Mouse (Mus musculus) ovary, postnatal 14 days (tissue): ENCODE measurements around the gene Caprin2.
"Not testable (repeated sequence)": the region's sequence is repeated elsewhere in the genome, so short reads cannot be mapped to it uniquely, and the experiment has no call there.

ENCODE experiments used
- DNase-seq: peaks from one replicate; pipeline ENCODE4 v3.0.0; 2022; ENCODE audit warnings: low spot score

Gene Caprin2

GRCm38 (mm10) chr6:148895773-148896506, at the start of gene Caprin2:
Caprin2 (minus strand) TSS chr6:148896237.
- DNase-seq: peak; percentile 94

GRCm38 (mm10) chr6:148944767-148945508, 48.9 kb upstream of the Caprin2 start:
- peak; percentile 47 for DNase-seq

GRCm38 (mm10) chr6:148944344-148944766, 48.3 kb upstream of the Caprin2 start:
- DNase-seq: no peak

GRCm38 (mm10) chr6:148943695-148944094, 47.7 kb upstream of the Caprin2 start:
- DNase-seq: no peak

GRCm38 (mm10) chr6:148942406-148942805, 46.4 kb upstream of the Caprin2 start:
- no peak for DNase-seq

DNA sequence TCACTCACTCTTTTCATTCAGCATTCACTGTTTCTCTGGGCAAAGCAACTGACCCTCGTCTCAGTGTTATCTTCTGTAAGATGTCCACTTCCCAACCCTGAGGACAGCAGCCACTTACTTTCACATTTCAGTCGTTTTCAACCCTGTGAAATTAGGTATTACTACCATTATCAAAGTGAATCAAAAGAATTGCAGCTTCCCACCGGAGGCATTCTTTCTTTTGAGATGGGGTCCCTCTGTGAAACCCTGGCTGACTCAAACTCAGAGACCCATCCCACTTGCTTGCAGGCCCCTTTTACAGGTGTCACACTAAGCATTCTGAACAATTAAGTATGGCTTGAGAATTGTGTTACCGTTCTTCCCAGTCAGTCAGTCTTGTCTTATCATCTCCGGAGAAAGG, 45.8 kb upstream of the Caprin2 start:
- no peak for DNase-seq

DNA sequence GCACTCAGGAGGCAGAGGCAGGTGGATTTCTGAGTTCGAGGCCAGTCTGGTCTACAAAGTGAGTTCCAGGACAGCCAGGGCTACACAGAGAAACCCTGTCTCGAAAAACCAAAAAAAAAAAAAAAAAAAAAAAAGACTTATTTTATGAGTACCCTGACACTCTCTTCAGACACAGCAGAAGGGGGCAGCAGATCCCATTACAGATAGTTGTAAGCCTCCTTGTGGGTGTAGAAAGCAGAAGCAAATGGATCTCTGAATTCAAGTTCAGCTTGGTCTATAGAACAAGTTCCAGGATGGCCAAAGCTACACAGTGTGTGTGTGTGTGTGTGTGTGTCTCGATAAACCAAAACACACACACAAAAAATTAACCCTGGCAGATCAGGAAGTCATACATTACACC, 44.3 kb upstream of the Caprin2 start:
- not testable (repeated sequence) for DNase-seq

DNA sequence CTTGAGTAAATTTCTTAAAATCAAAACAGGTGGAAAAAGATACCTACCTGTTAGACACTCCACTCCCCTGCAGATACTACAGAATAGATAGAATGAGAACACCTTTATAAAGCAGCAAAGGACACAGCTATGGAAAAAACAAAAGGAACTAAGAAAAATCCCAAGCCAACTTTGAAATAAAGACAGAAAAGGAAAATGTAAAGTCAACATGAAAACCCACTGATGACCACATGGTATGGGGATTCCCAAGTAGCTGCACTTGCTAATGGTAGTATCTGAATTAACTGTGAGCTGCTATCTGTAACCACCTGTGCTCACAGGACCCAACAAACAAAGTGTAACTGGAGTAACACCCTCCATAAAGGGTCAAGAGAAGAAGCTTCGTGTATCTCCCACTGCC, 41.7 kb upstream of the Caprin2 start:
- no peak for DNase-seq

- DNase-seq: no peak
Observed at GRCm38 (mm10) chr6:148934961-148935590, 39.0 kb upstream of the Caprin2 start.

DNA sequence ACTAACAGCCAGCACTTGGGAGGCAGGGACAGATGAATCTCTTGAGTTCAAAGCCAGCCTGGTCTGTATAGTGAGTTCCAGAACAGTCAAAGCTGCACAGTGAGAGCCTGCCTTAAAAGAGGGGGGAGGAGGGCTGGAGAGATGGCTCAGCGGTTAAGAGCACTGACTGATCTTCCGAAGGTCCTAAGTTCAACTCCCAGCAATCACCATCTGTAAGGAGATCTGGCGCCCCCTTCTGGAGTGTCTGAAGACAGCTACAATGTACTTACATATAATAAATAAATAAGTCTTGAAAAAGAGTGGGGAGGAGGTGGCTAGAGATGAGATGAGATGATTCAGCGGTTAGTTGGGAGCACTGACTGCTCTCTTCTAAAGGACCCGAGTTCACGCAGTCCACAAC, 35.2 kb upstream of the Caprin2 start:
- no peak for DNase-seq

- no peak for DNase-seq
Observed at GRCm38 (mm10) chr6:148918841-148919398, 22.9 kb upstream of the Caprin2 start.

DNA sequence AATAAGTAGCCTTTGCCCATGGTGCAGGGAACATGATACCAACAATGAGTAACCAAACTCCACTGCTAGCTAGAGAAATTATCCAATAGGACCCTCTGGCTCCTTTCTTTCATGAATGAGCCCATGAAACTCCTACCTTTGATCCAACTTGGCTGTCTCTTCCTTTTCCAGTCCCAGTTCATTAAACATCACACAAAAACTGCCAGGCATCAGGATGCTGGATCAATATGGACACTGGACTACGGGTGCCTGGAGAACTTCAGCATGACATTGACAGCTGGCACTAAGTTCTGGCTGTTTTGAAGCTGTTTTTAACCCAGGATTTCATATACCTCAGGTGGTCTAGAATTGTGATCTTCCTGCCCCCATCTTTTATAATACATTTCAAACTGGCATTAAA, 21.6 kb upstream of the Caprin2 start:
- DNase-seq: no peak

DNA sequence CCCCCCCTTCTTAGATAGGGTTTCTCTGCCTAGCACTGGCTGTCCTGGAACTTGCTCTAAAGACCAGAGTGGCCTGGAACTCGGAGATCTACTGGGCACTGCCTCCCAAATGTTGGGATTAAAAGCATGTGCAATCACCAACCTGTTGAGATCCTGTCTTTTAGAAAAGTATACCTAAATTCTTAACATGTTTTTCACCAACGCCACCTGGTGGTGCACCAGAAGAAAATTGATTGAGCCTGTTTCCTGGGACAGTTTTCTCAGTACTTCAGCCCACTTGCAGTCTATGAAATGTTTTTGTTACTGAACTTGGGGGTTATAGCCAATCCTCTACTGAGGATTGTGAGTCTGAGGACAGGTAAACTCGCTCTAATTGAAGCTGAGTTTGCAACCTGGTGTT, 20.8 kb upstream of the Caprin2 start:
- DNase-seq: no peak

DNA sequence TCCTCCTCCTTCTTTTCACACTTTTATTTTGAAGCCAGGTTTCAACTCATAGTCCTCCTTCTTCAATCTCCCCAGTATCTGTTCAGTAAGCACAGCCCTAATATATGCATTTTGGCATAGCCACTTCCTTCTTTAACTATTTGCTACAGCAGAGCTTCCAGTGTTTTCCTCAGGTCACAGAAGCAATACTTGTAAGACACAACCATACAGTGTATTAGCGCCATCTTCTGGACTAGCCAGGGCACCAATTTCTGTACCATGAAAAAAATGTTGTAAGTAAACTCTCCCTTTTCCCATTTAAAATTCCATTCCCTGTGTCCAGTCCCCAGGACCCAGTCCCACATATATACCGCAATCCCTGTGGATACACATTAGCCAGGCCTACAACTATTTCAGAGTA, 17.9 kb upstream of the Caprin2 start:
- DNase-seq: peak; percentile 44

DNA sequence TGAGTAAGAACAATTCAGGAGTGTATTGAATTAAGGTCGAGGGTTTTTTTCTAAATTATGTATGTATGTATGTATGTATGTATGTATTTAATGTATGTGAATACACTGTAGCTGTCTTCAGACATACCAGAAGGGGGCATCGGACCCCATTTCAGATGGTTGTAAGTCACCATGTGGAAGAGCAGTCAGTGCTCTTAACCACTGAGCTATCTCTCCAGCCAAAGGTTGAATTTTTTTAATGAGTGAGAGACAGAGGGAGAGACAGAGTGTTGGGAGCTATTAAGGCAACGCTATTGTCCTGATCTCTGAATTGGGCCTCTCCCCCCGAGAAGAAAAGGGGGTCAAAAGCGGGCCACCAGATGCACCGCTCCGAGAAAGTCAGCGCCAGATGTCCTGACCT, 15.9 kb upstream of the Caprin2 start:
- DNase-seq: not testable (repeated sequence)

GRCm38 (mm10) chr6:148906958-148907357, 10.9 kb upstream of the Caprin2 start:
- no peak for DNase-seq

- no peak for DNase-seq
Observed at GRCm38 (mm10) chr6:148902728-148903127, 6.7 kb upstream of the Caprin2 start.

DNA sequence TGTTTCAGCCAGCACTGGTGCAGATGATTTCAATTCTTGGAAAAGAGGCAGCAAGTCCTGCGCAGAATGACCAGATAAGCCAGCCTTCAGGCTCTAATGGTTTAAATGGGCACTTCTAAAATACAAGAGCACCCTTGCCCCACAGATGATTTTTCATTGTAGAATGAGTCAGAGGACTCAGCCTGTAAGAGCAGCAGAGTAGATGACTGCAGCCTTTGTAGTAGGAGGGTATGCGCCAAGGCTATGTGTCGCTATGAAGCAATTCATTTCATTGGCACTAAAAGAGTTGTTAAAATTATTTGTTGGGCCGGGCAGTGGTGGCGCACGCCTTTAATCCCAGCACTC, 442 bp upstream of the Caprin2 start:
- no peak for DNase-seq

DNA sequence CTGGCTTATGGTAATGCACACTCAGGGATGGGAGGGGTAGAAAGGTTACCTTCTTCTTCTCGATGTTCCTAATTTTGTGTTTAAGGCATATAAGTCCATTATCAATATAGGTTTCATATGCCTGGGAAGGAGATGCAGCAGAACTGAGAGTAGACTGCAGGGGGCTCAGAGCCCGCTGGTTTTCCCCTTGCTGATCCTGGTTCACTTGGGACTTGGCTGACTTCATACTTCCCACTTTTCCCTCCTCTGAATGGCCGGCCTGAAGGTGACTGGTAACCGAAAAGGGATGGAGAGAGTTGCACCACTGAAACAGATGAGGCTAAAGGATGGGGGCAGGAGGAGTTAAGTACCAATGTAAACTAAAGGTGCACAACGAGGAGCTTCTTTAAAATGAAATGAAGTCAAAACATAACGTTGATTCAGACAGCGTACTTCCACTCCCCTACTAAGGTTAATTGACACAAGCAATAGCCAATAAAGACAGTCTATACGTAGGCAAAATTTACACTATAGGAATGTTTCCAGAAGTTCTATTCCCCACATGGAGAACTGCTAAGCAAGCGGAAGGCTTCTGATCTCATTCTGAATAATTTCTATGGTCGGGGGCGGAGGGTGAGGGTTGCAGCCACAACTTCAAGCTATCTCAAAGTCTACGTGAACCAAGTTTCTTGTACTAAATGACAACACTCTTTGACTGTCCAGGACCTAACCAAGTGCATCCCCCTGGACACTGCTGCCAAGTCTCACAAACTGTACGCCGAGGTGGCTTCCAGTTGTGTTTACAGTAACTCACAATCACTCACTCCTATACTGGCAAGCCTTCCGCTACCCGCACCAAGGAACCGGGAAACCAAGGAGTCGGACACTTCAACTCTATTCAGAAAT, 907 bp downstream of the Caprin2 start:
- no peak for DNase-seq

DNA sequence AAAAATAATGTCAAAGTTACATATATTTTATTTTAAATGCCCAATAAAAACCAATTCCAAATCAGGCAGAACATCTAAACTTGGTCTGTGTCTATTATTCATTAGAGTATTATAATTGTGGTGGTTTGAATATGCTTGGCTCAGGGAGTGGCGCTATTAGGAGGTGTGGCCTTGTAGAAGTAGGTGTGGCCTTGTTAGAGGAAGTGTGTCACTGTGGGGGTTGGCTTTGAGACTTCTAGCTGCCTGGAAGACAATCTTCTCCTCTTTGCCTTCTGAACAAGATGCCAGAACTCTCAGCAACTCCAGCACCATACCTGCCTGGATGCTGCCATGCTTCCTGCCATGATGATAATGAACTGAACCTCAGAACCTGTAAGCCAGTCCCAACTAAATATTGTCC, 22.1 kb downstream of the Caprin2 start:
- DNase-seq: no peak

GRCm38 (mm10) chr6:148845629-148846028, 50.4 kb downstream of the Caprin2 start:
- DNase-seq: no peak

GRCm38 (mm10) chr6:148841760-148842159, 54.3 kb downstream of the Caprin2 start:
- no peak for DNase-seq
